Mouse (Mus musculus) midbrain, embryonic 16.5 days (tissue): ENCODE data around the gene Axdnd1. TPM values are rescaled to one million over a fixed set of nuclear protein-coding genes. Genes with fewer than 3 reads are reported as not detected.

ENCODE experiments used
- ATAC-seq: fragments of 200-750 bp; cut with Nextera tagmentation; 2 replicates; pipeline ENCODE4 v1.8.0; 2017; ENCODE audit warnings: moderate TSS enrichment
- H3K27ac ChIP-seq: fragments of 300-500 bp; sonication (generic); 2 replicates; pipeline ENCODE4 v1.5.1; 2014; ENCODE audit warnings: mild to moderate bottlenecking, low read length, mixed read lengths
- H3K27me3 ChIP-seq: fragments of 300-500 bp; sonication (generic); 2 replicates; pipeline ENCODE4 v1.6.1; 2014; ENCODE audit warnings: low read depth, low read length, mixed read lengths; ENCODE audit not compliant: control insufficient read depth, insufficient read depth
- H3K36me3 ChIP-seq: fragments of 300-500 bp; sonication (generic); 2 replicates; pipeline ENCODE4 v1.6.1; 2014; ENCODE audit warnings: mild to moderate bottlenecking, low read length, moderate library complexity, mixed read lengths; ENCODE audit not compliant: control insufficient read depth, insufficient read depth
- H3K4me1 ChIP-seq: fragments of 300-500 bp; sonication (generic); 2 replicates; pipeline ENCODE4 v1.6.1; 2014; ENCODE audit warnings: mild to moderate bottlenecking, low read length, mixed read lengths; ENCODE audit not compliant: control insufficient read depth, insufficient read depth
- H3K4me2 ChIP-seq: fragments of 300-500 bp; sonication (generic); 2 replicates; pipeline ENCODE4 v1.6.1; 2014; ENCODE audit warnings: mild to moderate bottlenecking, low read length, mixed read lengths
- H3K4me3 ChIP-seq: fragments of 300-500 bp; sonication (generic); 2 replicates; pipeline ENCODE4 v1.5.1; 2014; ENCODE audit warnings: low read depth, mild to moderate bottlenecking, low read length, moderate library complexity, mixed read lengths
- H3K9ac ChIP-seq: fragments of 300-500 bp; sonication (generic); 2 replicates; pipeline ENCODE4 v1.6.1; 2014; ENCODE audit warnings: low read depth, low read length, mixed read lengths
- H3K9me3 ChIP-seq: fragments of 300-500 bp; sonication (generic); replicated peaks from 2 replicates; pipeline ENCODE4 v1.6.1; 2014; ENCODE audit warnings: mild to moderate bottlenecking, low read length, mixed read lengths; ENCODE audit not compliant: control insufficient read depth, poor library complexity, severe bottlenecking
- WGBS: fragments of 180-500 bp; shearing (Covaris S2); extraction: QIAGEN DNeasy Blood & Tissue Kit; methylation state at CpG from one replicate; pipeline ENCODE4 v1.1.7; 2014; 5-methylcytosine and 5-hydroxymethylcytosine counted together
- polyA plus RNA-seq: library from polyadenylated mRNA; unstranded; fragments of >200 nt; fragmentation: Nextera tagmentation; extraction: Ambion mirVana; gene quantifications from 2 replicates; pipeline ENCODE4 v1.2.1, GENCODE M21; 2015

Gene Axdnd1
- polyA plus RNA-seq, 1 experiment from 2014 or later: 0.10 TPM

DNA sequence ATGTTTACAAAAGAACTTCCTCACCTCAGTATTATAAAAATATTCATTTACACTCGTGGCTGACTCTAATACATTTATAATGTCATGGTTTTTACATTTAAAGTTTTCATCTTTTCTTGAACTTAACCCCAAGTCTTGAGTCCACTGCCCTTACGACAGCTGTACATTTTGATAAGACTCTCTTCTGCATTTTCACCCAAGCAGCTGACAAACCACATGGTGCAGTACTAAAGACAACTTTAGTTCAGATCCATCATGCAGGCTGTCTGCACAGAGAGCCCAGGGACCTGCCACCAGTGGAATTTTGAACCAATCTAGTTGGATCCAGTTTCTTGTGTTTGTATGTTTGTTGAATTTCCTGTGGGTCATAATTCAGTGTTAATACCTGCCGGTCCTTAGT, 34.1 kb downstream of the Axdnd1 start:
- no peaks in the 10 kb centered on the region for H3K27me3 ChIP-seq
- no peak overlapping the region for H3K4me3 ChIP-seq
- 69% methylated on average over 3 of the region's 3 CpGs for WGBS
- H3K9me3 ChIP-seq: no peaks in the 10 kb centered on the region
- no peaks in the 10 kb centered on the region for H3K36me3 ChIP-seq
- H3K4me1 ChIP-seq: no peaks in the 10 kb centered on the region
- no peak overlapping the region for H3K27ac ChIP-seq
- no peak overlapping the region for H3K9ac ChIP-seq
- H3K4me2 ChIP-seq: no peak overlapping the region
- no peak for ATAC-seq

DNA sequence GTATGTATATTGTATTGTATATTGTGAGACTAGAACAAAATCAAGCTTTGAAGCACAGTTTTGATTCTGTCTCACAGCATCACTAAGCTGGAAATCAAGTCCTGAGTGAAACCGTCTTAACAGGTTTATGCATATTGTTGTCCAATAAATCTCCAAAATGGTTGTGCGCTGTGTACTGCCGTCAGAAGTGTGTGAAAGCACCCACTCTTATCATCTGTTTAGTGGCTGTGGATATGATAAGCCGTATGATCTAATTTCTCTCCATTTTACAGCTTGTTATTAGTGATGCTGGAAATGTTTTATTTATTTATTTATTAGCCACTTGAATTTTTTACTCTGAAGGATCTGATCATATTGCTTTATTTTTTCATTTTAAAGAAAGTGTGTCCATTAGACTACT, 34.7 kb downstream of the Axdnd1 start:
- no peak overlapping the region for H3K27ac ChIP-seq
- 93% methylated on average over 4 of the region's 4 CpGs for WGBS
- no peaks in the 10 kb centered on the region for H3K36me3 ChIP-seq
- no peaks in the 10 kb centered on the region for H3K27me3 ChIP-seq
- no peak overlapping the region for H3K4me2 ChIP-seq
- no peak for ATAC-seq
- H3K9ac ChIP-seq: no peak overlapping the region
- no peak overlapping the region for H3K4me3 ChIP-seq
- H3K4me1 ChIP-seq: no peaks in the 10 kb centered on the region
- H3K9me3 ChIP-seq: no peaks in the 10 kb centered on the region

DNA sequence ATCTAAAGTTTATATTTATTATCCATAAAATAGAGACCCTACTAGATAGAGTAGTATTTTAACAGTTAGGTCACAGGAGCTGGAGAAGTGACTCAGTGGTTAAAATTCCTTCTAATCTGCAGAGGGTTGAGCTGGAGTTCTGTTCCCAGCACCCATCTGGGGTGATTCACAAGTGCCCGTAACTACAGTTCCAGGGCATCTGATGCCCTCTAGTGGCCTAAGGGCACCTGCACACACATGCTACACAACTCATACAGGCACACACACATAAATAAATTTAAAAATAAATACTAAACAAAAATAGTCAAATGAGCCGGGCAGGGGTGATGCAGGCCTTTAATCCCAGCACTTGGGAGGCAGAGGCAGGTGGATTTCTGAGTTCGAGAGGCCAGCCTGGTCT, 39.7 kb downstream of the Axdnd1 start:
- 93% methylated on average over 3 of the region's 3 CpGs for WGBS
- Histone ChIP-seq H3K36me3 (no peaks in the 10 kb centered on the region), H3K4me3 (no peak overlapping the region), H3K9me3 (no peaks in the 10 kb centered on the region), H3K27me3 (no peaks in the 10 kb centered on the region), H3K27ac (no peak overlapping the region), H3K9ac (no peak overlapping the region), H3K4me1 (no peaks in the 10 kb centered on the region), H3K4me2 (no peak overlapping the region)
- no peak for ATAC-seq

DNA sequence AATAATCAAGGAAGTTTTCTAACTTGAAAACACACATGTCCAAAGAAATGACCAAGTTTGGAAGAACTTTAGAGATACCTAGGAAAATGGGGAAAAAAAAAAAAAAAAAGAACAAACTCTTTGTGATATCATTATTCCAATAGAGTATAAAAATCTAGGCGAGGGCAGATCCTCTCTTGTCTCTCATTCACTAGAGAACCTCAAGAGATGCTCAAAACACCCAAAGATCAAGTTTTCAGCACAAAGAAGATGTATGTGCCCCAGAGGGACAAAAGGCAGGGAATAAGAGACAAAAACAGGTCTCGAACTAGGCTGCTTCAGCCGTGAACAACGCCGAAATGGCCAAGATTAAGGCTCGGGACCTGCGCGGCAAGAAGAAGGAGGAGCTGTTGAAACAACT, 55.2 kb downstream of the Axdnd1 start, which contains the start of gene Gm2000:
Gene Gm2000, plus strand, starts transcription at position 301 of the 400 bp plus-strand sequence.
- ATAC-seq: no peak

DNA sequence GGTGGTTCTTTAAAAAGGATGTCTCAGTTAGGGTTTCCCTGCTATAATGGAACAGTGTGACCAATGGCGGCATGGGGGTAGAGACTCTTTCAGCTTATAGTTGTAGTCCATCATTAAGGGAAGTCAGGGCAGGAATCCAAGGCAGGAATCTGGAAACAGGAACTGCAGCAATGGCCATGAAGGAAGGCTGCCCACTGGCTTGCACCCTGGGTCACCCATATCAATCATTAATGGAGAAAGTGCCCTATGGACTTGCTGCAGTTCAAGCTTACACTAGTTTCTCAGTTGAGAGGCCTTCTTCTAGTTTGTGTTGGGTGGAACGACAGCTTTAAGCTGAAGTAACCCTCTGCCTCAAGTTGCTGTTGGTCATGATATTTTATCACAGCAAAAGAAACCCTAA, 68.5 kb downstream of the Axdnd1 start:
- H3K27ac ChIP-seq: no peak overlapping the region
- ATAC-seq: no peak
- no peaks in the 10 kb centered on the region for H3K36me3 ChIP-seq
- H3K9me3 ChIP-seq: no peaks in the 10 kb centered on the region
- no peak overlapping the region for H3K9ac ChIP-seq
- no peaks in the 10 kb centered on the region for H3K27me3 ChIP-seq
- 90% methylated on average over 2 of the region's 2 CpGs for WGBS
- no peak overlapping the region for H3K4me3 ChIP-seq
- no peaks in the 10 kb centered on the region for H3K4me1 ChIP-seq
- no peak overlapping the region for H3K4me2 ChIP-seq

More for the DNA sequence above, 55.2 kb downstream of the Axdnd1 start, which contains the start of gene Gm2000:
- Histone ChIP-seq H3K4me2 (no peak within 1 kb of the TSS), H3K27ac (no peak within 1 kb of the TSS), H3K4me1 (no peaks in the 10 kb centered on the region), H3K9me3 (no peaks in the 10 kb centered on the region), H3K9ac (no peak within 1 kb of the TSS), H3K4me3 (no peak within 1 kb of the TSS), H3K27me3 (no peaks in the 10 kb centered on the region), H3K36me3 (no peaks in the 10 kb centered on the region)
- WGBS: 95% methylated on average over 8 of the region's 8 CpGs

DNA sequence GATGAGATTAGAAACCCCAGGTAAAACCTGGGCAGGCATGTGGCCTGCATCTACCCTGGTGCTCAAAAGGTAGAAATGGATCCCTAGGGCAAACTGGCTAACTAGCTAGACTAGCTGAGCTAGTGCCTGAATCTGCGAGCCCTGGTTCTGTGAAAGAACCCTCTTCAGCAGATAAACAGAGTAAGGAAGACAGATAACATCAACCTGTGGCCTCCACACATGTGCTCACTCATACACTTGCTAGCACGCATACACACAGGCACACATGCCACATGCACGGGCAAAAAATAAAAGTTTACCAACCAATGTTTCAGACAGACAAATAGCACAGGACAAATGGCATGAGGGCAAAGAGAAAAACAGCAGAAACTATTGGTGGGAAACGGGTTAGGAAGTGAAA, 70.5 kb downstream of the Axdnd1 start:
- H3K9me3 ChIP-seq: no peaks in the 10 kb centered on the region
- ATAC-seq: no peak

DNA sequence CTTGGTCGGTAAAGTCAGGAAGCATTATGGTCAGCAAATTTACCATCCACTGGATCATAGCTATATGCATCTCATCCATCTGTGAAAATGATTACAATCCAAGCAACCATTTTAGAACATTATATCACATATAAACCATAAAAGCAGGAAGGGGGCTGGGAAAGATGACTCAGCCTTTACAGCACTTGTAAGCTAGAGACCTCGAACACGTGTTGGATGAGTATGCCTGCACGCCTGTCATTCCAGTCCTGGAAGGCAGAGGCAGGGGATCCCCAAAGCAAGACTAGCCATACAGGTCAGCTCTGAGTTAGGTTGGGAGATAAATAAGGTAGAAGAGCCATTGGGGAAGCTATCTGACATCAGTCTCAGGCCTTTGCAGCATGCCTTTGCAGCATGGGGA, 71.9 kb downstream of the Axdnd1 start:
- Histone ChIP-seq H3K4me2 (no peak overlapping the region), H3K4me3 (no peak overlapping the region), H3K27ac (no peak overlapping the region), H3K27me3 (no peaks in the 10 kb centered on the region), H3K36me3 (no peaks in the 10 kb centered on the region), H3K9me3 (no peaks in the 10 kb centered on the region), H3K4me1 (no peaks in the 10 kb centered on the region), H3K9ac (no peak overlapping the region)
- no peak for ATAC-seq
- 79% methylated on average over 4 of the region's 4 CpGs for WGBS

More for the DNA sequence above, 70.5 kb downstream of the Axdnd1 start:
- 82% methylated on average over 4 of the region's 4 CpGs for WGBS
- Histone ChIP-seq H3K36me3 (no peaks in the 10 kb centered on the region), H3K4me3 (no peak overlapping the region), H3K4me2 (no peak overlapping the region), H3K27ac (no peak overlapping the region), H3K4me1 (no peaks in the 10 kb centered on the region), H3K9ac (no peak overlapping the region), H3K27me3 (no peaks in the 10 kb centered on the region)

DNA sequence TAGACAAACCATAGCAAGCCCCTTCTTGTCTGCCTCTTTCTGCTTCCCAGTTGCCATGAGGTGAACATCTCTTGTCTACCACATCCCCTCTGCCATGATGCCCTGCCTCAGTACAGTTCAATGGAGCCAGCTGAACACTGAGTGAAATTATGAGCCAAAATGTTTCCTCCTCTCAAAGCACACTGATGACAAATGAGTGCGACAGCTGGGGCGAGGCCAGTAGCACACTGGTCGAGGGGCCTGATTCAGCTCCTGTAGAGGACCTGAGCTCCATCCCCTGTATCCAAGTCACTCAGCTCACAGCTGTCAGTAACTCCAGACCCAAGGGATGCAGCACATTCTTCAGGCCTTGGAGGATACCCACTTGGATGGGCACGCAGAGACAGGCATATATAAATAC, 75.3 kb downstream of the Axdnd1 start:
- H3K4me1 ChIP-seq: no peaks in the 10 kb centered on the region
- no peak overlapping the region for H3K4me3 ChIP-seq
- no peaks in the 10 kb centered on the region for H3K9me3 ChIP-seq
- H3K27ac ChIP-seq: no peak overlapping the region
- WGBS: 84% methylated on average over 4 of the region's 4 CpGs
- ATAC-seq: no peak
- no peaks in the 10 kb centered on the region for H3K36me3 ChIP-seq
- H3K9ac ChIP-seq: no peak overlapping the region
- H3K27me3 ChIP-seq: no peaks in the 10 kb centered on the region
- H3K4me2 ChIP-seq: no peak overlapping the region

DNA sequence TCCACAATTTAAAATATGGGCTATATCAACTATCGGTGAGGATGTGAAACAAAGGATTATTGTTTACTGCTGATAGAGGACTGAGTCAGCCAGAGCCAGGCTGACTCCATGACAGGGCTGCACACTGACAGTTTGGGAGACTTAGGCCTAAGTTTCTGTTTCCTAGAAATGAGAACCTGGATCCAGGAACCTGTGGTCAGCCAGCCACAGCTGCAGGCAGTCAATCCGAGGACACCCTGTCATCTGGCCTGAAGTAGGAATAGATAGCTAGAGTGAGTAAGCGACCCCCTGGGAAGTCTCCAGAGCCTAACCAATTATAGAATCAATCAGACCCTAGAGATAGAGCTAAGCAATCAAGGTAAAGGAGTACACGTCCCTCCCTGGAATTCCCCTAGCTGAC, 76.5 kb downstream of the Axdnd1 start:
- no peaks in the 10 kb centered on the region for H3K27me3 ChIP-seq
- 82% methylated on average over 4 of the region's 4 CpGs for WGBS
- no peaks in the 10 kb centered on the region for H3K36me3 ChIP-seq
- H3K4me3 ChIP-seq: no peak overlapping the region
- no peaks in the 10 kb centered on the region for H3K9me3 ChIP-seq
- H3K4me2 ChIP-seq: no peak overlapping the region
- H3K9ac ChIP-seq: no peak overlapping the region
- H3K27ac ChIP-seq: no peak overlapping the region
- no peaks in the 10 kb centered on the region for H3K4me1 ChIP-seq
- no peak for ATAC-seq

DNA sequence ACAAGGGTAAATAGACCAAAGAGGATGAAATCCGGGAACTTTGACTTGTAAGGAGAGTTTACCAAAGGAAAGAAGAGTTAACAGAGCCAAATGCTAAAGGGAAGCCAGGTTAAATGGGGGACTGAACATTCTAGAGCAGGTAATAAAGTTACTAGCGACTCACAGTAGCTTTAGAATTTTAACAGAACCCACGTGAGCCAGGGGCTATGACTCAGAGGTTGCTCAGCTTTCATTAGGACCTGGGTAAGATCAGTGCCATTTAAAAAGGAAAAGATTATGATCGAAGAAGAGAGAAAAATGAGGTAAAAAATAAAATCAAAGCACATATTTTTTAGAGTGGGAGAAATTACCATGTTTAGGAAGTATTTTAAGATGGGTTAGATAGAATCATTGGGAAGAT, 80.1 kb downstream of the Axdnd1 start:
- no peaks in the 10 kb centered on the region for H3K27me3 ChIP-seq
- WGBS: 82% methylated on average over 4 of the region's 4 CpGs
- no peak for ATAC-seq
- no peaks in the 10 kb centered on the region for H3K36me3 ChIP-seq
- H3K4me1 ChIP-seq: no peaks in the 10 kb centered on the region
- H3K27ac ChIP-seq: no peak overlapping the region
- H3K4me2 ChIP-seq: no peak overlapping the region
- no peaks in the 10 kb centered on the region for H3K9me3 ChIP-seq
- no peak overlapping the region for H3K4me3 ChIP-seq
- H3K9ac ChIP-seq: no peak overlapping the region
